Mouse (Mus musculus) liver, embryonic 16.5 days (tissue): Measurements from ENCODE around the gene Nt5dc3. TPM values are rescaled to one million over a fixed set of nuclear protein-coding genes. Genes with fewer than 3 reads are reported as not detected.

Source experiments
- ATAC-seq: fragments of 200-750 bp; cut with Nextera tagmentation; 2 replicates; pipeline ENCODE4 v1.8.0; 2017; ENCODE audit warnings: low read depth, mild to moderate bottlenecking, moderate number of reproducible peaks, moderate library complexity
- H3K27ac ChIP-seq: fragments of 300-500 bp; sonication (generic); 2 replicates; pipeline ENCODE4 v1.5.1; 2014; ENCODE audit warnings: mild to moderate bottlenecking, low read length
- H3K27me3 ChIP-seq: fragments of 300-500 bp; sonication (generic); 2 replicates; pipeline ENCODE4 v1.6.1; 2014; ENCODE audit warnings: low read depth, low read length, mixed read lengths; ENCODE audit not compliant: control insufficient read depth, insufficient read depth
- H3K36me3 ChIP-seq: fragments of 300-500 bp; sonication (generic); 2 replicates; pipeline ENCODE4 v1.6.1; 2014; ENCODE audit warnings: mild to moderate bottlenecking; ENCODE audit not compliant: control insufficient read depth, insufficient read depth
- H3K4me1 ChIP-seq: fragments of 300-500 bp; sonication (generic); 2 replicates; pipeline ENCODE4 v1.6.1; 2014; ENCODE audit warnings: low read depth, low read length, mixed read lengths; ENCODE audit not compliant: control insufficient read depth
- H3K4me2 ChIP-seq: fragments of 300-500 bp; sonication (generic); 2 replicates; pipeline ENCODE4 v1.6.1; 2014; ENCODE audit warnings: low read depth, low read length, mixed read lengths
- H3K4me3 ChIP-seq: fragments of 300-500 bp; sonication (generic); 2 replicates; pipeline ENCODE4 v1.5.1; 2014; ENCODE audit warnings: low read depth, mild to moderate bottlenecking, low read length
- H3K9ac ChIP-seq: fragments of 300-500 bp; sonication (generic); 2 replicates; pipeline ENCODE4 v1.6.1; 2014; ENCODE audit warnings: low read depth, low read length
- H3K9me3 ChIP-seq: fragments of 300-500 bp; sonication (generic); replicated peaks from 2 replicates; pipeline ENCODE4 v1.6.1; 2016; ENCODE audit warnings: low read length; ENCODE audit not compliant: control insufficient read depth
- WGBS: fragments of 180-500 bp; shearing (Covaris S2); extraction: QIAGEN DNeasy Blood & Tissue Kit; methylation state at CpG from one replicate; pipeline ENCODE4 v1.1.7; 2014; ENCODE audit not compliant: insufficient replicate concordance; 5-methylcytosine and 5-hydroxymethylcytosine counted together
- polyA plus RNA-seq: library from polyadenylated mRNA; unstranded; fragments of >200 nt; fragmentation: Nextera tagmentation; extraction: Ambion mirVana; gene quantifications from 2 replicates; pipeline ENCODE4 v1.2.1, GENCODE M21; 2015

Gene Nt5dc3
- polyA plus RNA-seq, 1 experiment from 2014 or later = 0.25 TPM

GRCm38 (mm10) chr10:86761236-86761635 lies 17.6 kb upstream of the Nt5dc3 start:
- Histone ChIP-seq H3K4me2 (no peak overlapping the region), H3K9me3 (no peaks in the 10 kb centered on the region), H3K27me3 (no peaks in the 10 kb centered on the region), H3K27ac (no peak overlapping the region), H3K4me3 (no peak overlapping the region), H3K9ac (no peak overlapping the region), H3K4me1 (no peaks in the 10 kb centered on the region), H3K36me3 (no peaks in the 10 kb centered on the region)
- ATAC-seq = no peak
- 67% methylated on average over 1 of the region's 1 CpGs for WGBS

GRCm38 (mm10) chr10:86761722-86762383 lies 17.0 kb upstream of the Nt5dc3 start:
- Histone ChIP-seq H3K4me1 (no peaks in the 10 kb centered on the region), H3K27ac (no peak overlapping the region), H3K4me3 (no peak overlapping the region), H3K9me3 (no peaks in the 10 kb centered on the region), H3K4me2 (no peak overlapping the region), H3K27me3 (no peaks in the 10 kb centered on the region), H3K9ac (no peak overlapping the region), H3K36me3 (no peaks in the 10 kb centered on the region)
- 34% methylated on average over 7 of the region's 7 CpGs for WGBS
- no peak for ATAC-seq

GRCm38 (mm10) chr10:86762384-86762730 lies 16.4 kb upstream of the Nt5dc3 start:
- Histone ChIP-seq H3K27ac (no peak overlapping the region), H3K9me3 (no peaks in the 10 kb centered on the region), H3K27me3 (no peaks in the 10 kb centered on the region), H3K4me1 (no peaks in the 10 kb centered on the region), H3K9ac (no peak overlapping the region), H3K4me2 (no peak overlapping the region), H3K4me3 (no peak overlapping the region), H3K36me3 (no peaks in the 10 kb centered on the region)
- no peak for ATAC-seq
- WGBS = 43% methylated on average over 3 of the region's 3 CpGs

GRCm38 (mm10) chr10:86763672-86764071 lies 15.1 kb upstream of the Nt5dc3 start, which contains the start of gene Gm49358:
Gm49358 (plus strand) TSS chr10:86763972.
- no peak within 1 kb of the TSS for H3K4me3 ChIP-seq
- no peaks in the 10 kb centered on the region for H3K9me3 ChIP-seq
- no peak for ATAC-seq
- H3K4me2 ChIP-seq = no peak within 1 kb of the TSS
- H3K9ac ChIP-seq = no peak within 1 kb of the TSS
- H3K27me3 ChIP-seq = no peaks in the 10 kb centered on the region
- H3K4me1 ChIP-seq = no peaks in the 10 kb centered on the region
- WGBS = 82% methylated on average over 5 of the region's 5 CpGs
- H3K36me3 ChIP-seq = no peaks in the 10 kb centered on the region
- H3K27ac ChIP-seq = no peak within 1 kb of the TSS

GRCm38 (mm10) chr10:86765344-86765966 lies 13.3 kb upstream of the Nt5dc3 start:
- Histone ChIP-seq H3K9ac (no peak overlapping the region), H3K27ac (no peak overlapping the region), H3K4me2 (no peak overlapping the region), H3K27me3 (no peaks in the 10 kb centered on the region), H3K36me3 (no peaks in the 10 kb centered on the region), H3K4me1 (no peaks in the 10 kb centered on the region), H3K9me3 (no peaks in the 10 kb centered on the region), H3K4me3 (no peak overlapping the region)
- 68% methylated on average over 4 of the region's 4 CpGs for WGBS
- ATAC-seq = no peak

GRCm38 (mm10) chr10:86769216-86769615 lies 9.6 kb upstream of the Nt5dc3 start:
- Histone ChIP-seq H3K4me3 (no peak overlapping the region), H3K36me3 (no peaks in the 10 kb centered on the region), H3K4me1 (no peaks in the 10 kb centered on the region), H3K27me3 (no peaks in the 10 kb centered on the region), H3K4me2 (no peak overlapping the region), H3K9me3 (no peaks in the 10 kb centered on the region), H3K27ac (no peak overlapping the region), H3K9ac (no peak overlapping the region)
- WGBS = 55% methylated on average over 5 of the region's 5 CpGs
- no peak for ATAC-seq

GRCm38 (mm10) chr10:86769797-86770196 lies 9.0 kb upstream of the Nt5dc3 start:
- Histone ChIP-seq H3K4me3 (no peak overlapping the region), H3K4me2 (no peak overlapping the region), H3K27ac (no peak overlapping the region), H3K27me3 (no peaks in the 10 kb centered on the region), H3K9ac (no peak overlapping the region), H3K9me3 (no peaks in the 10 kb centered on the region), H3K36me3 (no peaks in the 10 kb centered on the region), H3K4me1 (no peaks in the 10 kb centered on the region)
- 58% methylated on average over 4 of the region's 4 CpGs for WGBS
- ATAC-seq = no peak

GRCm38 (mm10) chr10:86771701-86772100 lies 7.1 kb upstream of the Nt5dc3 start:
- Histone ChIP-seq H3K4me1 (no peaks in the 10 kb centered on the region), H3K27ac (no peak overlapping the region), H3K4me3 (no peak overlapping the region), H3K27me3 (no peaks in the 10 kb centered on the region), H3K36me3 (no peaks in the 10 kb centered on the region), H3K4me2 (no peak overlapping the region), H3K9me3 (no peaks in the 10 kb centered on the region), H3K9ac (no peak overlapping the region)
- ATAC-seq = no peak
- 58% methylated on average over 5 of the region's 5 CpGs for WGBS

- H3K4me3 ChIP-seq = no peak overlapping the region
- no peaks in the 10 kb centered on the region for H3K27me3 ChIP-seq
- no peak for ATAC-seq
- H3K36me3 ChIP-seq = no peaks in the 10 kb centered on the region
- H3K4me1 ChIP-seq = no peaks in the 10 kb centered on the region
- H3K27ac ChIP-seq = no peak overlapping the region
- WGBS = 43% methylated on average over 6 of the region's 6 CpGs
- no peak overlapping the region for H3K9ac ChIP-seq
- no peak overlapping the region for H3K4me2 ChIP-seq
- H3K9me3 ChIP-seq = no peaks in the 10 kb centered on the region
Observed at GRCm38 (mm10) chr10:86772231-86772631, 6.6 kb upstream of the Nt5dc3 start.
